Mouse (Mus musculus): ENCODE data around the gene Npdc1. TPM values are rescaled to one million over a fixed set of nuclear protein-coding genes. Genes with fewer than 3 reads are reported as not detected.

Npdc1 gene
- polyA plus RNA-seq, 1 experiment: 30.8 TPM

GRCm38 (mm10) chr2:25452951-25453350 is 53.8 kb downstream of the Npdc1 start:
- H3K27ac ChIP-seq (ENCODE audit: control insufficient read depth, insufficient read depth, low read length): no peak overlapping the region

GRCm38 (mm10) chr2:25456205-25456953 is 57.2 kb downstream of the Npdc1 start, which contains the start of gene Clic3:
Gene Clic3 (plus strand): TSS chr2:25456838.
- DNase-seq: no peak
- H3K27me3 ChIP-seq (ENCODE audit: control insufficient read depth, insufficient read depth, low read length): no peaks in the 10 kb centered on the region
- H3K4me1 ChIP-seq (replicated peaks; ENCODE audit: control insufficient read depth, insufficient read depth, low read length): peaks cover 19% of the 10 kb centered on the region
- no peak within 1 kb of the TSS for H3K4me3 ChIP-seq (ENCODE audit: control insufficient read depth, insufficient read depth, low read length)
- no peak within 1 kb of the TSS for H3K27ac ChIP-seq (ENCODE audit: control insufficient read depth, insufficient read depth, low read length)
- no peak for TF ChIP-seq POLR2A (IDR thresholded peaks at IDR 0.05; ENCODE audit: control insufficient read depth, extremely low read depth, insufficient read depth, low read length, poor library complexity)
- TF ChIP-seq CTCF (IDR thresholded peaks at IDR 0.05; ENCODE audit: borderline replicate concordance, control insufficient read depth, extremely low read depth, insufficient read depth, low read length, poor library complexity): no peak
- H3K36me3 ChIP-seq (ENCODE audit: control insufficient read depth, insufficient read depth, low read length): peaks cover 3% of the 10 kb centered on the region; the same call in 1 of the 2 replicates
- 82% methylated on average over 14 of the region's 14 CpGs for WGBS

More at GRCm38 (mm10) chr2:25452951-25453350, 53.8 kb downstream of the Npdc1 start:
- TF ChIP-seq POLR2A (IDR thresholded peaks at IDR 0.05; ENCODE audit: control insufficient read depth, extremely low read depth, insufficient read depth, low read length, poor library complexity): no peak
- TF ChIP-seq CTCF (IDR thresholded peaks at IDR 0.05; ENCODE audit: borderline replicate concordance, control insufficient read depth, extremely low read depth, insufficient read depth, low read length, poor library complexity): no peak
- DNase-seq: no peak
- no peaks in the 10 kb centered on the region; the same call in 1 of the 2 replicates for H3K4me1 ChIP-seq (replicated peaks; ENCODE audit: control insufficient read depth, insufficient read depth, low read length)
- H3K4me3 ChIP-seq (ENCODE audit: control insufficient read depth, insufficient read depth, low read length): no peak overlapping the region
- WGBS: 94% methylated on average over 1 of the region's 1 CpGs
- H3K27me3 ChIP-seq (ENCODE audit: control insufficient read depth, insufficient read depth, low read length): no peaks in the 10 kb centered on the region
- no peaks in the 10 kb centered on the region; the same call in 1 of the 2 replicates for H3K36me3 ChIP-seq (ENCODE audit: control insufficient read depth, insufficient read depth, low read length)

GRCm38 (mm10) chr2:25457022-25457896 is 58.1 kb downstream of the Npdc1 start:
- WGBS: 95% methylated on average over 9 of the region's 9 CpGs
- no peak overlapping the region for H3K27ac ChIP-seq (ENCODE audit: control insufficient read depth, insufficient read depth, low read length)
- DNase-seq: no peak
- no peaks in the 10 kb centered on the region for H3K27me3 ChIP-seq (ENCODE audit: control insufficient read depth, insufficient read depth, low read length)
- no peak for TF ChIP-seq POLR2A (IDR thresholded peaks at IDR 0.05; ENCODE audit: control insufficient read depth, extremely low read depth, insufficient read depth, low read length, poor library complexity)
- no peak for TF ChIP-seq CTCF (IDR thresholded peaks at IDR 0.05; ENCODE audit: borderline replicate concordance, control insufficient read depth, extremely low read depth, insufficient read depth, low read length, poor library complexity)
- peaks cover 3% of the 10 kb centered on the region; the same call in 1 of the 2 replicates for H3K36me3 ChIP-seq (ENCODE audit: control insufficient read depth, insufficient read depth, low read length)
- no peak overlapping the region for H3K4me3 ChIP-seq (ENCODE audit: control insufficient read depth, insufficient read depth, low read length)
- H3K4me1 ChIP-seq (replicated peaks; ENCODE audit: control insufficient read depth, insufficient read depth, low read length): peaks cover 21% of the 10 kb centered on the region

GRCm38 (mm10) chr2:25458911-25459310 is 59.8 kb downstream of the Npdc1 start:
- no peak overlapping the region for H3K27ac ChIP-seq (ENCODE audit: control insufficient read depth, insufficient read depth, low read length)
- 89% methylated on average over 5 of the region's 5 CpGs for WGBS
- no peak for DNase-seq
- H3K4me1 ChIP-seq (replicated peaks; ENCODE audit: control insufficient read depth, insufficient read depth, low read length): peaks cover 28% of the 10 kb centered on the region
- TF ChIP-seq POLR2A (IDR thresholded peaks at IDR 0.05; ENCODE audit: control insufficient read depth, extremely low read depth, insufficient read depth, low read length, poor library complexity) (no peak), CTCF (IDR thresholded peaks at IDR 0.05; ENCODE audit: borderline replicate concordance, control insufficient read depth, extremely low read depth, insufficient read depth, low read length, poor library complexity) (no peak)
- no peaks in the 10 kb centered on the region for H3K27me3 ChIP-seq (ENCODE audit: control insufficient read depth, insufficient read depth, low read length)
- H3K36me3 ChIP-seq (ENCODE audit: control insufficient read depth, insufficient read depth, low read length): peaks cover 3% of the 10 kb centered on the region; the same call in 1 of the 2 replicates
- no peak overlapping the region for H3K4me3 ChIP-seq (ENCODE audit: control insufficient read depth, insufficient read depth, low read length)

Other genes with a start within 250 kb of the Npdc1 start
- 13.7 and 16.9 TPM in 2 replicates for gene Nrarp, start 218.6 kb upstream of the Npdc1 start, polyA plus RNA-seq (2012; rRNA removed)
- gene Tor4a, start 202.5 kb upstream of the Npdc1 start, polyA plus RNA-seq (2012; rRNA removed): 90.6 and 94.7 TPM in 2 replicates
- 105 and 115 TPM in 2 replicates for gene Nelfb, start 187.9 kb upstream of the Npdc1 start, polyA plus RNA-seq (2012; rRNA removed)
- 0.12 TPM in 1 of 2 replicates, not detected in the other for gene Stpg3, start 184.7 kb upstream of the Npdc1 start, polyA plus RNA-seq (2012; rRNA removed)
- 0.11 and 0.12 TPM in 2 replicates for gene Fam166a, start 180.6 kb upstream of the Npdc1 start, polyA plus RNA-seq (2012; rRNA removed)
- 613 and 694 TPM in 2 replicates for gene Tubb4b, start 174.6 kb upstream of the Npdc1 start, polyA plus RNA-seq (2012; rRNA removed)
- gene Slc34a3, start 165.0 kb upstream of the Npdc1 start, polyA plus RNA-seq (2012; rRNA removed): 0.05 and 0.15 TPM in 2 replicates
- gene Rnf224, start 162.6 kb upstream of the Npdc1 start, polyA plus RNA-seq (2012; rRNA removed): 0.05 TPM in 1 of 2 replicates, not detected in the other
- gene Rnf208, start 157.1 kb upstream of the Npdc1 start, polyA plus RNA-seq (2012; rRNA removed): 3.6 and 4.5 TPM in 2 replicates
- 1.6 and 2.1 TPM in 2 replicates for gene Cysrt1, start 156.9 kb upstream of the Npdc1 start, polyA plus RNA-seq (2012; rRNA removed)
- gene AL732309.1, start 152.5 kb upstream of the Npdc1 start, polyA plus RNA-seq (2012; rRNA removed): 41.1 and 43.0 TPM in 2 replicates
- gene Tmem203, start 143.9 kb upstream of the Npdc1 start, polyA plus RNA-seq (2012; rRNA removed): 66.1 and 79.1 TPM in 2 replicates
- gene Tprn, start 136.7 kb upstream of the Npdc1 start, polyA plus RNA-seq (2012; rRNA removed): 24.4 and 25.9 TPM in 2 replicates
- gene Ssna1, start 126.9 kb upstream of the Npdc1 start, polyA plus RNA-seq (2012; rRNA removed): 164 and 182 TPM in 2 replicates
- gene Anapc2, start 126.9 kb upstream of the Npdc1 start, polyA plus RNA-seq (2012; rRNA removed): 141 and 144 TPM in 2 replicates
- 0.35 TPM in 1 of 2 replicates, not detected in the other for gene Tmem210, start 111.2 kb upstream of the Npdc1 start, polyA plus RNA-seq (2012; rRNA removed)
- 1.0 and 1.6 TPM in 2 replicates for gene Lrrc26, start 109.4 kb upstream of the Npdc1 start, polyA plus RNA-seq (2012; rRNA removed)
- gene Grin1, start 80.2 kb upstream of the Npdc1 start, polyA plus RNA-seq (2012; rRNA removed): 0.50 TPM in 2 replicates
- 23.1 and 26.3 TPM in 2 replicates for gene Man1b1, start 67.0 kb upstream of the Npdc1 start, polyA plus RNA-seq (2012; rRNA removed)
- gene Dpp7, start 43.0 kb upstream of the Npdc1 start, polyA plus RNA-seq (2012; rRNA removed): 24.5 and 25.6 TPM in 2 replicates
- gene Uap1l1, start 33.7 kb upstream of the Npdc1 start, polyA plus RNA-seq (2012; rRNA removed): 23.0 and 24.4 TPM in 2 replicates
- 29.7 and 45.2 TPM in 2 replicates for gene Sapcd2, start 27.0 kb upstream of the Npdc1 start, polyA plus RNA-seq (2012; rRNA removed)
- gene Entpd2, start 3.5 kb upstream of the Npdc1 start, polyA plus RNA-seq (2012; rRNA removed): 11.7 and 14.0 TPM in 2 replicates
- gene Fut7, start 23.9 kb downstream of the Npdc1 start, polyA plus RNA-seq (2012; rRNA removed): 1.9 and 2.0 TPM in 2 replicates
- 86.6 and 100 TPM in 2 replicates for gene Abca2, start 29.4 kb downstream of the Npdc1 start, polyA plus RNA-seq (2012; rRNA removed)
- gene Clic3, start 57.5 kb downstream of the Npdc1 start, polyA plus RNA-seq (2012; rRNA removed): 11.6 and 17.3 TPM in 2 replicates
- 165 and 192 TPM in 2 replicates for gene Paxx, start 61.7 kb downstream of the Npdc1 start, polyA plus RNA-seq (2012; rRNA removed)
- 4.4 and 13.8 TPM in 2 replicates for gene Ptgds, start 70.7 kb downstream of the Npdc1 start, polyA plus RNA-seq (2012; rRNA removed)
- gene Lcn12, start 94.6 kb downstream of the Npdc1 start, polyA plus RNA-seq (2012; rRNA removed): not detected in 2 replicates
- 59.2 and 77.5 TPM in 2 replicates for gene Fbxw5, start 101.4 kb downstream of the Npdc1 start, polyA plus RNA-seq (2012; rRNA removed)
- 4.7 and 5.0 TPM in 2 replicates for gene C8g, start 102.4 kb downstream of the Npdc1 start, polyA plus RNA-seq (2012; rRNA removed)
- gene Traf2, start 147.6 kb downstream of the Npdc1 start, polyA plus RNA-seq (2012; rRNA removed): 47.7 and 49.9 TPM in 2 replicates
- 142 and 152 TPM in 2 replicates for gene Edf1, start 158.5 kb downstream of the Npdc1 start, polyA plus RNA-seq (2012; rRNA removed)
- gene Mamdc4, start 175.5 kb downstream of the Npdc1 start, polyA plus RNA-seq (2012; rRNA removed): 18.9 and 25.8 TPM in 2 replicates
- gene Phpt1, start 175.9 kb downstream of the Npdc1 start, polyA plus RNA-seq (2012; rRNA removed): 73.6 and 94.7 TPM in 2 replicates
- 7.0 and 7.4 TPM in 2 replicates for gene Ajm1, start 182.4 kb downstream of the Npdc1 start, polyA plus RNA-seq (2012; rRNA removed)
- gene Rabl6, start 209.2 kb downstream of the Npdc1 start, polyA plus RNA-seq (2012; rRNA removed): 83.4 and 89.6 TPM in 2 replicates
- gene Ccdc183, start 218.3 kb downstream of the Npdc1 start, polyA plus RNA-seq (2012; rRNA removed): not detected in 2 replicates
- gene Tmem141, start 222.7 kb downstream of the Npdc1 start, polyA plus RNA-seq (2012; rRNA removed): 4.9 and 12.3 TPM in 2 replicates
- gene Fcna, start 228.7 kb downstream of the Npdc1 start, polyA plus RNA-seq (2012; rRNA removed): 7.8 TPM in 2 replicates

Data from thymus, adult 2 months (tissue).